Mouse (Mus musculus) cerebellum, adult 2 months (tissue): ENCODE results near the gene Mras.

Experiments used
- CTCF ChIP-seq: fragments of 200-500 bp; IDR thresholded peaks from 2 replicates; pipeline ENCODE4 v1.5.1; 2011; ENCODE audit warnings: low read depth, mild to moderate bottlenecking, control low read depth, low read length, moderate library complexity, borderline replicate concordance; ENCODE audit not compliant: insufficient read depth
- POLR2A ChIP-seq: fragments of 200-500 bp; IDR thresholded peaks from 2 replicates; pipeline ENCODE4 v1.6.1; 2011; ENCODE audit warnings: low read length, control low read depth, borderline replicate concordance; ENCODE audit not compliant: insufficient read depth

DNA sequence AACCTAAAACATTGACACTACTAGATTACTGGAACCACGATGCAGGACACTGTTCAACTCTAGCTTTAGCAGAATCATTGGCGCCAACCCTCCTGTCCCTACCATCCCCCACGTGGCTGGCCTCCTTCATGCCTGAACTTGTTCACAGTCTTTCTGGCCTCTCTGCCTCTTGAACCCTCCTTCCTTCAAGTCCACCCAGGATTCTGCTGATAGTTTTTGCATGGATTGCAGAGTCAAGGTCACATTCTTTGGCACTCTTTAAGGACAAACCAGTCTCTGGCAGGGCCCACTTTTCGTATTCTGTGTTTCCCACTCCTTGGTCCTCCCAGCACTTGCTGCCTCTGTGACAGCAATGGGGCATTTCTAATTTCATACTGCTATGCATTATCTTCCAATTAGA is 46.0 kb upstream of the Mras start:
- TF ChIP-seq POLR2A (no peak), CTCF (no peak)
